Mouse (Mus musculus) CH12.LX (cell line): ENCODE data around the gene Cobll1.

Experiments used
- CTCF ChIP-seq, 2 experiments: IDR thresholded peaks in 1 of 2; conservative IDR thresholded peaks in 1 of 2; 2 replicates each; pipeline ENCODE4 v1.5.1; 2011 to 2012; ENCODE audit warnings: low read depth in 2 of 2, low read length in 2 of 2, improper control_type of control experiment in 1 of 2, inconsistent platforms in 1 of 2, mild to moderate bottlenecking in 1 of 2, moderate library complexity in 1 of 2
- POLR2A ChIP-seq: IDR thresholded peaks from 2 replicates; pipeline ENCODE4 v1.6.1; 2011; ENCODE audit warnings: low read depth, mild to moderate bottlenecking, improper control_type of control experiment, low read length
- ZMIZ1 ChIP-seq: IDR thresholded peaks from 2 replicates; pipeline ENCODE4 v1.6.1; 2012; ENCODE audit warnings: low read depth, mild to moderate bottlenecking, inconsistent platforms, low read length, improper control_type of control experiment

DNA sequence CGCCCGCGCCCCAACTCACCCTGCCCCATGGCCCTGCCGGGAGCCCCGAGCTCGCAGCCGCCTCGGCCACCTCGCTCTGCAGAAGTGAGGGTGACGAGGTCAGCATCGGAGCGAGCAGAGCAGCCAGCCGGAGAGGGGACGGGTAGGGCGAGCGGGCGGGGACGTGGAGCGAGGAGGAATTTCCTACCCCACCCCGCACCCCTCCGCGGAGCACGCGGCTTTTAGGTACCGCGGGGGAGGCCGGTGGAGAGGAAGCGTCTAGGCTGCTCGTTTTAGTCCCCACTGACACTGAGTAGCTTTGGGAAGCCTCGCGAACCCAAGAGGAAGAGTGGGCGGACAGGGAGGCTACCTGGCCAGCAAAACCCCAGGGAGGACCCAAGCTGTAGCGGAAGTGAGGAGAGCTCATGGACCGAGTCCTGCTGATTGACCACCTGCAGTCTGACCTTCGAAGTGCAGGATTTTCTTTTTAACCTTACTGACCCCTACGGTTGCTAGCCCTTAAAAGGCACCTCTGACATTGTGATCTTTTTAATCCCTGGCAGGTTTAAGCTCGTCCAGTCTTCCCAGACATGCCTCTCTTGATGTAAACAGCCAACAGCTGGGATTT, at the start of gene Cobll1:
- TF ChIP-seq CTCF (conservative IDR thresholded peaks at IDR 0.05 in 1 of 2, IDR thresholded peaks at IDR 0.05 in 1 of 2; ENCODE audit: low read depth in 2 of 2, low read length in 2 of 2) (no peak), ZMIZ1 (no peak), POLR2A (no peak)
